Mouse (Mus musculus): ENCODE measurements around the gene Ctso. TPM values are rescaled to one million over a fixed set of nuclear protein-coding genes. Genes with fewer than 3 reads are reported as not detected.
A peak's percentile ranks its signal among the peaks of the same experiment; 100 is the strongest.

The Ctso gene
- 2.9 TPM for polyA plus RNA-seq (2012; fragmentation: generic; extraction: Trizol)

DNA sequence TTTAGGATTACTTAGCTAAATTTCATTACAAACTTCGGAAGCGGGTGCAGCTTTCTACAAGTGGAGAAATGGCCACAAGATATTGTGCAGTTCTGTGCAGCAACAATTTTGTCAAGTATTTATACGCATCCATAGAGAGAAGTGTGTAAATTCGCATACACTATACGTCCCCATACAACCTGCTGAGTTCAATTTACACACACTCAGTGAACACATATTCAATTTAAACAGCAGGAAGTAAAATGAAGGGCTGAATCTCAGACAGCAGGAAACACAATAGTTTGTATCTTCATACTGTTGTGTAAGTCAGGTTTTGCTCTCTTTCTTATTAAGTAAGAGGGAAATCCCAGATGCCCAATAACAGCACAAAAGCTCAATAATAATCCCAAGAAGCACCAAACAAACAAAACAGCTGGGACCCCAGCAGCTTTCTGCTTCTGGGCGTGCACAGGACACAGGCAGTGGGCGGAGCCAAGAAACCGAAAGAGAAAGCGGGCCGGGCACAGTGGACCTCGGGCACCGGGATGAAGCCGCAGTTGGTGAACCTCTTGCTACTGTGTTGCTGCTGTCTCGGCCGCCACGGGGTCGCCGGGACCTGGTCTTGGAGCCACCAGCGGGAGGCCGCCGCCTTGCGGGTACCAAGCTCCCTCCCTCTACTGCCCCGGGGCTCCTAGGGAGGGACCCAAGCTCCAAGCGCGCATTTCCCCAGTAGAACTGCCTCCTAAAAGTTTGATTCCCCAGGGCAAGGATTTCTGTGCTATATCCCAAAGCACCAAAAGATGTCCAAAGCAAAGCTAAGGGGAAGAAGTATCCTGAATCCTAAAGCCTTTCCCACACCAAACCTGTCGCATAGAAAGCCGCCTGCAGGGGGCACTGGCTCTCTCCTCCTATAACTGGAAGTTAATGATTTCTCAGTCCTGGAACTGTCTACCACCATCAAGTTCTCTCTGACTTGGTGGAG lies at the start of gene Ctso:
Gene Ctso (plus strand): TSS at position 461 of the 961 bp plus-strand sequence.
- peak within 1 kb of the TSS; percentile 72 for H3K4me2 ChIP-seq (ENCODE audit: low read depth)
- H3K27me3 ChIP-seq (ENCODE audit: control insufficient read depth, insufficient read depth, insufficient read length) = no peaks in the 10 kb centered on the region
- H3K79me2 ChIP-seq (ENCODE audit: control insufficient read depth, insufficient read depth) = no peaks in the 10 kb centered on the region
- peak within 1 kb of the TSS; percentile 40 for H3K4me3 ChIP-seq
- TF ChIP-seq CEBPB (IDR thresholded peaks at IDR 0.05; ENCODE audit: insufficient read depth, poor library complexity, severe bottlenecking) (no peak), POLR2AphosphoS2 (IDR thresholded peaks at IDR 0.05; ENCODE audit: insufficient read length, low read depth) (no peak), REST (IDR thresholded peaks at IDR 0.05; ENCODE audit: insufficient read depth, insufficient read length) (no peak), MAX (IDR thresholded peaks at IDR 0.05; ENCODE audit: low read depth) (no peak), USF1 (IDR thresholded peaks at IDR 0.05; ENCODE audit: low read depth) (no peak), MYOG (IDR thresholded peaks at IDR 0.05; ENCODE audit: control insufficient read depth in 1 of 3, insufficient read depth in 1 of 3, insufficient read length in 2 of 3, low read depth in 2 of 3) (no peak), SRF (IDR thresholded peaks at IDR 0.05; ENCODE audit: control insufficient read depth, insufficient read length, low read depth) (no peak), MYOD1 (IDR thresholded peaks at IDR 0.05; ENCODE audit: control insufficient read depth in 1 of 3, insufficient read length in 2 of 3, low read depth in 2 of 3) (no peak), E2F4 (IDR thresholded peaks at IDR 0.05; ENCODE audit: insufficient read depth) (no peak), TCF12 (IDR thresholded peaks at IDR 0.05; ENCODE audit: insufficient read depth, poor library complexity, severe bottlenecking) (no peak)
- H3K36me3 ChIP-seq (ENCODE audit: control insufficient read depth, insufficient read depth) = no peaks in the 10 kb centered on the region
- H3ac ChIP-seq (ENCODE audit: control insufficient read depth, insufficient read length) = no peak within 1 kb of the TSS

DNA sequence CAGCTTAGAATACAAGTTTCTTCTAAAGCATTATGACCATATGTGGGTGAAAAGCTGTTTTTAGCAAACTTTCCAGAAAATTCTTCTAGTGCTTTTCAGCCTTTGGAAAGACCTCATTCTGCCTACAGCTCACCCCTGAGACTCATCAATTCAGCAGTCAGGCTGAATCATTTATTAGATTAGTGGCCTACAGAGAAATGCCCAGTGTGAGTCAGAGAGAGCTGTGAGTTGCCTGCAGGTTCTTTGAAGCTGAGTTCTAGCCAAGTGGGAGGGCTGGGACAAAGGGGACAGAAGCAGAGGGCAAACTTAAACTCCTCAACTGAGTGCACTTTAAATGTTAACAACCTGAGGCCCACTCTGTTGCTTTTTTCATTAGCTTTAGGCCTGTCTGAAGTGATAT lies 48.5 kb upstream of the Ctso start:
- H3ac ChIP-seq (ENCODE audit: control insufficient read depth, insufficient read length) = no peak overlapping the region
- H3K4me3 ChIP-seq = no peak overlapping the region
- no peaks in the 10 kb centered on the region for H3K36me3 ChIP-seq (ENCODE audit: control insufficient read depth, insufficient read depth)
- no peaks in the 10 kb centered on the region for H3K27me3 ChIP-seq (ENCODE audit: control insufficient read depth, insufficient read depth, insufficient read length)
- H3K4me2 ChIP-seq (ENCODE audit: low read depth) = peak overlapping the region; percentile 1
- TF ChIP-seq USF1 (IDR thresholded peaks at IDR 0.05; ENCODE audit: low read depth) (no peak), TCF12 (IDR thresholded peaks at IDR 0.05; ENCODE audit: insufficient read depth, poor library complexity, severe bottlenecking) (no peak), POLR2A (IDR thresholded peaks at IDR 0.05; ENCODE audit: insufficient read length, low read depth) (no peak), POLR2AphosphoS2 (IDR thresholded peaks at IDR 0.05; ENCODE audit: insufficient read length, low read depth) (no peak), TCF3 (IDR thresholded peaks at IDR 0.05; ENCODE audit: insufficient read length, low read depth) (no peak), SRF (IDR thresholded peaks at IDR 0.05; ENCODE audit: control insufficient read depth, insufficient read length, low read depth) (no peak)
- H3K79me2 ChIP-seq (ENCODE audit: control insufficient read depth, insufficient read depth) = no peaks in the 10 kb centered on the region

DNA sequence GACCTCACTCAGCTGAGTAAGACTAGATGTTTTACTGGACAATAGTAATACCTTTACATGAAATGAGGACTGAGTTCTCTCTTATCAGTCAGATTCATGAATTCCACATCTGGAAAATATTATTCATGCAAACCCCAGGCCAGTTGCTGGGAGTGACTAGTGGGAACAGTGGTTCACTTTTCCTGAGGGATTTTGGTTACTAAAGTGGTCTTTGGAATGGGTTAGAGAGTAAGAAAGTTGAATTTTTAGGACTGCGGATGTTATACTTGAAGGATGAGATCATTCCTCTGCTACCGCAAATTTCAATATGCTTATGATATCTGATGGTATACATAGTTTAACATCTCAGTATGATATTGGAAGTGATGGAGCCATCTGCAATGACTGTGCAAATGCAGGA lies 46.8 kb upstream of the Ctso start:
- Histone ChIP-seq H3ac (ENCODE audit: control insufficient read depth, insufficient read length) (no peak overlapping the region), H3K27me3 (ENCODE audit: control insufficient read depth, insufficient read depth, insufficient read length) (no peaks in the 10 kb centered on the region), H3K79me2 (ENCODE audit: control insufficient read depth, insufficient read depth) (no peaks in the 10 kb centered on the region), H3K4me2 (ENCODE audit: low read depth) (no peak overlapping the region), H3K36me3 (ENCODE audit: control insufficient read depth, insufficient read depth) (no peaks in the 10 kb centered on the region), H3K4me3 (no peak overlapping the region)
- no peak for TF ChIP-seq USF1 (IDR thresholded peaks at IDR 0.05; ENCODE audit: low read depth)
- TF ChIP-seq SRF (IDR thresholded peaks at IDR 0.05; ENCODE audit: control insufficient read depth, insufficient read length, low read depth) = no peak
- TF ChIP-seq REST (IDR thresholded peaks at IDR 0.05; ENCODE audit: insufficient read depth, insufficient read length) = no peak
- TF ChIP-seq TCF12 (IDR thresholded peaks at IDR 0.05; ENCODE audit: insufficient read depth, poor library complexity, severe bottlenecking) = no peak
- no peak for TF ChIP-seq CEBPB (IDR thresholded peaks at IDR 0.05; ENCODE audit: insufficient read depth, poor library complexity, severe bottlenecking)
- TF ChIP-seq MYOG (IDR thresholded peaks at IDR 0.05; ENCODE audit: control insufficient read depth in 1 of 3, insufficient read depth in 1 of 3, insufficient read length in 2 of 3, low read depth in 2 of 3) = no peak
- TF ChIP-seq TCF3 (IDR thresholded peaks at IDR 0.05; ENCODE audit: insufficient read length, low read depth) = no peak
- no peak for TF ChIP-seq POLR2AphosphoS2 (IDR thresholded peaks at IDR 0.05; ENCODE audit: insufficient read length, low read depth)
- no peak for TF ChIP-seq MYOD1 (IDR thresholded peaks at IDR 0.05; ENCODE audit: control insufficient read depth in 1 of 3, insufficient read length in 2 of 3, low read depth in 2 of 3)
- TF ChIP-seq MAX (IDR thresholded peaks at IDR 0.05; ENCODE audit: low read depth) = no peak
- TF ChIP-seq POLR2A (IDR thresholded peaks at IDR 0.05; ENCODE audit: insufficient read length, low read depth) = no peak
- no peak for TF ChIP-seq E2F4 (IDR thresholded peaks at IDR 0.05; ENCODE audit: insufficient read depth)

DNA sequence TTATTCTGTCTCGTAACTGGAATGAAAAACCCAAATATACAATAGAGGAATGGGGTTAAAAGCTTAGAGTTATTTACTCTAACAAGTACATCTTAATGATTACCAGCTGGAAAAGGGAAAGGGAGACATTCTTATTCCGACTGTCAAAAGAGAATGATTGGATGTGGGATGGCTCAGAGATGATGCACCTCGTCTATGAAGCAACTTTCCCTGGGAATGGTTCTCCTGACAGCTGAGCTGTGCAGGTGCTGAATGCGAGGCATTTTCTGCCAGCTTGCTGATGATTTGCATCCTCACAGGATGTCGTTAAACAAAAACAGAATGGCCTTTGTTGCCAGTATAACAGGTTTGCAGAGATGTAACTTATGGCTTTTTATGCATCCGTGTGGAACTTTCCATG lies 43.3 kb upstream of the Ctso start:
- H3ac ChIP-seq (ENCODE audit: control insufficient read depth, insufficient read length) = no peak overlapping the region
- no peaks in the 10 kb centered on the region for H3K27me3 ChIP-seq (ENCODE audit: control insufficient read depth, insufficient read depth, insufficient read length)
- no peaks in the 10 kb centered on the region for H3K79me2 ChIP-seq (ENCODE audit: control insufficient read depth, insufficient read depth)
- no peak overlapping the region for H3K4me3 ChIP-seq
- H3K36me3 ChIP-seq (ENCODE audit: control insufficient read depth, insufficient read depth) = no peaks in the 10 kb centered on the region
- no peak overlapping the region for H3K4me2 ChIP-seq (ENCODE audit: low read depth)
- TF ChIP-seq MYOG (IDR thresholded peaks at IDR 0.05; ENCODE audit: control insufficient read depth in 1 of 3, insufficient read depth in 1 of 3, insufficient read length in 2 of 3, low read depth in 2 of 3) = no peak
- no peak for TF ChIP-seq E2F4 (IDR thresholded peaks at IDR 0.05; ENCODE audit: insufficient read depth)
- no peak for TF ChIP-seq POLR2AphosphoS2 (IDR thresholded peaks at IDR 0.05; ENCODE audit: insufficient read length, low read depth)
- no peak for TF ChIP-seq MYOD1 (IDR thresholded peaks at IDR 0.05; ENCODE audit: control insufficient read depth in 1 of 3, insufficient read length in 2 of 3, low read depth in 2 of 3)
- TF ChIP-seq CEBPB (IDR thresholded peaks at IDR 0.05; ENCODE audit: insufficient read depth, poor library complexity, severe bottlenecking) = no peak
- TF ChIP-seq USF1 (IDR thresholded peaks at IDR 0.05; ENCODE audit: low read depth) = no peak
- no peak for TF ChIP-seq TCF3 (IDR thresholded peaks at IDR 0.05; ENCODE audit: insufficient read length, low read depth)
- TF ChIP-seq SRF (IDR thresholded peaks at IDR 0.05; ENCODE audit: control insufficient read depth, insufficient read length, low read depth) = no peak
- no peak for TF ChIP-seq MAX (IDR thresholded peaks at IDR 0.05; ENCODE audit: low read depth)
- TF ChIP-seq TCF12 (IDR thresholded peaks at IDR 0.05; ENCODE audit: insufficient read depth, poor library complexity, severe bottlenecking) = no peak
- TF ChIP-seq REST (IDR thresholded peaks at IDR 0.05; ENCODE audit: insufficient read depth, insufficient read length) = no peak
- TF ChIP-seq POLR2A (IDR thresholded peaks at IDR 0.05; ENCODE audit: insufficient read length, low read depth) = no peak

All from myocyte (in vitro differentiated cells).